Mouse (Mus musculus) kidney, adult 8-10 months (tissue): Measurements from ENCODE around the gene Hoxb7.

Source experiments
- DNase-seq, 2 experiments: peaks; one replicate each; pipeline ENCODE4 v3.0.0; 2022

Hoxb7 gene

GRCm38 (mm10) chr11:96338957-96339855 is 52.8 kb downstream of the Hoxb7 start:
- no peak for DNase-seq
